Mouse (Mus musculus) bone marrow macrophage, adult 2 months (primary cell): Measurements from ENCODE around the gene Pum1. TPM values are rescaled to one million over a fixed set of nuclear protein-coding genes. Genes with fewer than 3 reads are reported as not detected.

Experiments used
- H3K27ac ChIP-seq: 2 replicates; pipeline ENCODE4 v1.5.1; 2012; ENCODE audit warnings: low read depth, low read length; ENCODE audit not compliant: insufficient read depth
- H3K4me1 ChIP-seq: 2 replicates; pipeline ENCODE4 v1.6.1; 2012; ENCODE audit warnings: low read length; ENCODE audit not compliant: control insufficient read depth, insufficient read depth
- H3K4me3 ChIP-seq: 2 replicates; pipeline ENCODE4 v1.5.1; 2012; ENCODE audit warnings: mild to moderate bottlenecking, low read length, moderate library complexity; ENCODE audit not compliant: insufficient read depth
- CTCF ChIP-seq: IDR thresholded peaks from 2 replicates; pipeline ENCODE4 v1.5.1; 2012; ENCODE audit warnings: low read depth, mild to moderate bottlenecking, low read length, moderate library complexity
- POLR2A ChIP-seq: IDR thresholded peaks from 2 replicates; pipeline ENCODE4 v1.6.1; 2012; ENCODE audit warnings: mild to moderate bottlenecking, low read depth, low read length, borderline replicate concordance
- polyA plus RNA-seq: library from polyadenylated mRNA; stranded (reverse); fragments of >200 nt; gene quantifications from 2 replicates; pipeline ENCODE4 v1.2.4, GENCODE M21; 2012; ENCODE audit not compliant: missing spikeins, insufficient read depth, insufficient read length

The Pum1 gene
- polyA plus RNA-seq, 1 experiment: 35.2 TPM

GRCm38 (mm10) chr4:130754776-130755175 is 91.7 kb downstream of the Pum1 start:
- TF ChIP-seq CTCF: no peak
- TF ChIP-seq POLR2A: no peak
- Histone ChIP-seq H3K4me3 (no peak overlapping the region), H3K4me1 (peaks cover 6% of the 10 kb centered on the region; the same call in 1 of the 2 replicates), H3K27ac (no peak overlapping the region)

- no peak overlapping the region for H3K27ac ChIP-seq
- peaks cover 6% of the 10 kb centered on the region; the same call in 1 of the 2 replicates for H3K4me1 ChIP-seq
- no peak overlapping the region for H3K4me3 ChIP-seq
- TF ChIP-seq CTCF: no peak
- no peak for TF ChIP-seq POLR2A
Observed at GRCm38 (mm10) chr4:130759875-130760274, 96.8 kb downstream of the Pum1 start.

GRCm38 (mm10) chr4:130761809-130762208 is 98.7 kb downstream of the Pum1 start:
- TF ChIP-seq CTCF (no peak), POLR2A (no peak)
- no peak overlapping the region for H3K27ac ChIP-seq
- H3K4me3 ChIP-seq: no peak overlapping the region
- peaks cover 6% of the 10 kb centered on the region; the same call in 1 of the 2 replicates for H3K4me1 ChIP-seq

DNA sequence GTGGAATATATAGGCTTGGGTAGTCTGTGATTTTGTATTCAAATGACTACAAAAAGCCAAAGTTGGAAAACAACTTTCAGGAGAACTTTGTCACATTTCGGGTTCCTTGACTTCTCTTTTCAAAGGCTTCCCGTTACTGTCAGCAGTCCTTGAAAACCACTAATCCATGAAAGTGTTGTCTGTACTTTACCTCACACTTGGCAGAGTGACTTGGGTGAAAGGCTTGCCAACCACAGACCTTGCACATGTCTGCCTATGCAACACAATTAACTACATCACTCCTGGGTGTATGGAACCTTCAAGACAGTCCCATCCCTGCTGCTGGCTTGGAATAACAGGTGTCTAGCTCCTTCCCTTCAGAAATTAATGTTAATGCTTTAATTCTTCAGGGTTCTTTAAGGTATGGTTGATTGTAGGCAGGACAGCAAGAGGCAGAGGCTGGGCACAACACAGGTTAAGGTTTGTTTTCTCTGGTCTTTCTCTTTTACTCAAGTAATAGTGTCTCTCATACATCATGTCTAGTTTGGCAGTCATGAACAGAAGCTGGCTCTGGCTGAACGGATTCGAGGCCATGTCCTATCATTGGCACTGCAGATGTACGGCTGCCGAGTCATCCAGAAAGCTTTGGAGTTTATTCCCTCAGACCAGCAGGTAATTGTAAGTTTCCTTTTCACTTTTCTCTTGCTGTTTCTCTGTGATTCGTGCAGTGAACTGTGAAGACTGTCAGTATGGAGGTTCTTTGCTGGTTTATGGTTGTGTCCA is 102.5 kb downstream of the Pum1 start:
- H3K4me3 ChIP-seq: no peak overlapping the region
- H3K4me1 ChIP-seq: no peaks in the 10 kb centered on the region
- TF ChIP-seq POLR2A: no peak
- TF ChIP-seq CTCF: no peak
- H3K27ac ChIP-seq: no peak overlapping the region

GRCm38 (mm10) chr4:130766387-130766786 is 103.3 kb downstream of the Pum1 start:
- Histone ChIP-seq H3K4me3 (no peak overlapping the region), H3K27ac (no peak overlapping the region), H3K4me1 (no peaks in the 10 kb centered on the region)
- no peak for TF ChIP-seq POLR2A
- no peak for TF ChIP-seq CTCF

- H3K27ac ChIP-seq: no peak overlapping the region
- no peak overlapping the region for H3K4me3 ChIP-seq
- TF ChIP-seq CTCF: no peak
- TF ChIP-seq POLR2A: no peak
- no peaks in the 10 kb centered on the region for H3K4me1 ChIP-seq
Observed at GRCm38 (mm10) chr4:130766926-130767325, 103.8 kb downstream of the Pum1 start.

GRCm38 (mm10) chr4:130773899-130774298 is 110.8 kb downstream of the Pum1 start:
- Histone ChIP-seq H3K4me3 (no peak overlapping the region), H3K4me1 (peaks cover 4% of the 10 kb centered on the region), H3K27ac (no peak overlapping the region)
- TF ChIP-seq POLR2A (no peak), CTCF (no peak)

DNA sequence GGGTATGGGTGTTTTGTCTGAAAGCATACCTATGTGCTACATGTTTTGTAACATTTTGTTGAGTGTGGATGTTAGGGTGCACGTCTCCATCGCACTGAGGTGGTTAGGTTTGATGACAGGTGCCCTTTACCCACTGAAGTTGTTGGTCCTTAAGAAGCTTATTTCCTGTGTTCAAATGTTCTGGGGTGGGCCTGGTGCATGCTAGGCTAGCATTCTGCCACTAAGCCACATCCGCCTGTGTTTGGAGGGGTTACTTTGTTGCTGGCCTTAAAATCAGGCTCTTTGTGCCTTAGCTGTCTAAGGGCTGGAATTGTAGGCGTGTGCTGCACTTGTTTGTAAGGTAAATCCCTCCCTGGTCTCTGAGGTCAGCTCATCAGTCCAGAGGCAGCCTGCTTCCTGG is 111.7 kb downstream of the Pum1 start:
- H3K4me1 ChIP-seq: peaks cover 4% of the 10 kb centered on the region
- TF ChIP-seq POLR2A: no peak
- TF ChIP-seq CTCF: no peak
- no peak overlapping the region for H3K27ac ChIP-seq
- H3K4me3 ChIP-seq: no peak overlapping the region

GRCm38 (mm10) chr4:130777647-130778046 is 114.5 kb downstream of the Pum1 start:
- TF ChIP-seq POLR2A (no peak), CTCF (no peak)
- Histone ChIP-seq H3K27ac (no peak overlapping the region), H3K4me1 (peaks cover 11% of the 10 kb centered on the region), H3K4me3 (no peak overlapping the region)

DNA sequence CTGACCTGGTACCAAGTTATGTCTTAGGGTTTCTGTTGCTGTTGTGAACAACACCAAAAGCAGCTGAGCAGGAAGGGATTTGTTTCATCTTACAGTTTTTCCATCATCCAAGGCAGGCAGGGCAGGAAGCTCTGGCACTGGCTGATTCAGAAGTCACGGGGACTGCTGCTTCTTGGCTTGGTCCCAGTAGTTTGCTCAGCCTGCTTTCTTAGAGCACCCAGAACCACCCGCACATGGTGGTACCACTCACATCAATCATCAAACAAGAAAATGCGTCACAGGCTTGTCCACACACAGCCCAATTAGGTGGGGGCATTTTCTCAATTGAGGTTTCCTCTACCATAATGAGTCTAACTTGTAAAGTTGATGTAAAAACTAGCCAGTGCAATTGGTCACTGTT is 115.9 kb downstream of the Pum1 start:
- Histone ChIP-seq H3K4me3 (no peak overlapping the region), H3K27ac (no peak overlapping the region), H3K4me1 (peaks cover 16% of the 10 kb centered on the region)
- no peak for TF ChIP-seq POLR2A
- TF ChIP-seq CTCF: no peak
